Mouse (Mus musculus) bone marrow macrophage, adult 2 months (primary cell): ENCODE results near the gene Kif5c.

Experiments
- CTCF ChIP-seq: IDR thresholded peaks from 2 replicates; pipeline ENCODE4 v1.5.1; 2012; ENCODE audit warnings: low read depth, mild to moderate bottlenecking, low read length, moderate library complexity
- POLR2A ChIP-seq: IDR thresholded peaks from 2 replicates; pipeline ENCODE4 v1.6.1; 2012; ENCODE audit warnings: mild to moderate bottlenecking, low read depth, low read length, borderline replicate concordance

DNA sequence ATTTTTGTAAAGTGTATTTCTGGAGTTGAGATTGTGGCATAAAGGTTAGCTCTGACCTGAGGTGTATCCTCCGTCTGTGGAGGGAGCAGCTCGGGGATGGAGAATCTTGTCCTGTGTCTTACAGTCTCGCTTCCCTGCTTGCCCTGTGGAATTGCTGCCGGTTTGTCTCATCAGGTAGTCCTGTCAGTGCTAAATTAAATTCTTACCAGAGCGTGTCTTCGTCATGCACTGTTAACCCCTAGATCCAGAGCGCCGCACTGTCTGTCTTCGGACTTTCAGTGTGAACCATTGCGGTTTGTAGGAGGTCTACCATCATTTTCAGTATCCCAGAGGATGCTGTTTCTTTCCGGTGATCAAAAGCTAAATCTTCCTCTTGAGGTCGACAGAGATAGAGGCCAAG is 10.1 kb downstream of the Kif5c start:
- no peak for TF ChIP-seq CTCF
- TF ChIP-seq POLR2A: no peak
